Comparison of ENCODE assay signal across 10 mouse cellular contexts in genomic region chr6:97521279-97522038, GRCm38 (mm10).
DNase-seq lines count a peak whose midpoint lies in the region; ATAC-seq and TF ChIP-seq lines count a peak whose summit lies in the region.
"Had no signal": no experiment of that assay in that cellular context is flagged by ENCODE, and none has a peak within 500 bp of the region (broad histone marks: within the 10 kb centered on the region; RNA-seq: fewer than 3 reads in every experiment).

No protein-coding gene starts in this region.

- no peak overlapping the region for H3K4me2 ChIP-seq in lung, embryonic 15.5 days
- H3K4me2 ChIP-seq: kidney, embryonic 15.5 days had no signal

- TF ChIP-seq POLR2A in heart, adult 2 months (IDR thresholded peaks at IDR 0.05; ENCODE audit: insufficient read depth, low read depth, low read length), result 0 out of 2 replicates have a peak, but pooled peaks have one; percentile 35
- no peak for TF ChIP-seq POLR2A in lung, adult 2 months (IDR thresholded peaks at IDR 0.05; ENCODE audit: borderline replicate concordance, extremely low read depth, low read depth, low read length)
- TF ChIP-seq POLR2A in brain, embryonic 14.5 days (IDR thresholded peaks at IDR 0.05; ENCODE audit: borderline replicate concordance, extremely low read depth, insufficient read depth, insufficient read length, poor library complexity, severe bottlenecking), result no peak

- no peaks in the 10 kb centered on the region for H3K27me3 ChIP-seq in heart, adult 2 months (ENCODE audit: control insufficient read depth, insufficient read depth, low read length)
- H3K27me3 ChIP-seq in heart, embryonic 10.5 days (ENCODE audit: insufficient read depth, poor library complexity, severe bottlenecking), result no peaks in the 10 kb centered on the region
- H3K27me3 ChIP-seq in lung, embryonic 15.5 days, result no peaks in the 10 kb centered on the region

- H3K4me3 ChIP-seq in heart, adult 2 months, result no peak overlapping the region
- H3K4me3 ChIP-seq in heart, embryonic 10.5 days, result no peak overlapping the region
- no peak overlapping the region for H3K4me3 ChIP-seq in lung, embryonic 15.5 days
- H3K4me3 ChIP-seq in lung, adult 2 months (replicated peaks; ENCODE audit: extremely low read depth, low read depth, low read length), result no peak overlapping the region
- H3K4me3 ChIP-seq: kidney, embryonic 15.5 days had no signal

- H3K27ac ChIP-seq in heart, adult 2 months, result peak overlapping the region; percentile 42
- H3K27ac ChIP-seq in heart, embryonic 10.5 days, result no peak overlapping the region
- H3K27ac ChIP-seq in lung, embryonic 15.5 days, result 0 out of 2 replicates have a peak overlapping the region, but pooled peaks have one; percentile 22
- H3K27ac ChIP-seq: kidney, embryonic 15.5 days had no signal

- no peak overlapping the region for H3K9ac ChIP-seq in heart, adult 2 months (ENCODE audit: low read depth, low read length)
- H3K9ac ChIP-seq in lung, embryonic 15.5 days, result no peak overlapping the region
- H3K9ac ChIP-seq: kidney, embryonic 15.5 days had no signal

- intact Hi-C loops in heart, adult 2 months (cut with DNase I), result loop anchor here (2.0 to 5.0 kb wide), 4 partner anchors 15 to 374 kb away; partner anchors contain the start of gene Eogt
- intact Hi-C loops in heart, postnatal 14 days (cut with DNase I), result loop anchor here (2.0 to 10.0 kb wide), 3 partner anchors 33 to 347 kb away; partner anchors contain the start of gene Tmf1
- intact Hi-C loops in left cerebral cortex, postnatal 10 days (cut with DNase I), result loop anchor here (2.0 to 10.0 kb wide), 3 partner anchors 104 to 483 kb away; no protein-coding TSS in a partner anchor

- no peaks in the 10 kb centered on the region for H3K79me2 ChIP-seq in heart, adult 2 months (replicated peaks; ENCODE audit: control insufficient read depth, insufficient read depth, low read length)

- peak in 1 of 2 experiments; percentile 19 for DNase-seq in heart, adult 2 months
- no peak for DNase-seq in heart, embryonic 10.5 days (ENCODE audit: low spot score)
- no peak for DNase-seq in lung, adult 2 months
- DNase-seq in brain, embryonic 14.5 days (ENCODE audit: low read depth), result peak; percentile 72
- peak; percentile 16 to 17 for DNase-seq in heart, postnatal 14 days
- DNase-seq in left cerebral cortex, postnatal 10 days (ENCODE audit: extremely low spot score in 1 of 2, low spot score in 2 of 2), result no peak
- DNase-seq: cerebellum, adult 2 months; liver had no signal

- 38% methylated on average over 13 of the region's 13 CpGs for WGBS in heart, adult 2 months
- WGBS in heart, embryonic 10.5 days, result 59% methylated on average over 13 of the region's 13 CpGs
- WGBS in lung, embryonic 15.5 days, result 28% methylated on average over 13 of the region's 13 CpGs
- 40% methylated on average over 13 of the region's 13 CpGs for WGBS in lung, adult 2 months

- H3K9me3 ChIP-seq in heart, embryonic 10.5 days, result no peaks in the 10 kb centered on the region
- no peaks in the 10 kb centered on the region for H3K9me3 ChIP-seq in lung, embryonic 15.5 days
- H3K9me3 ChIP-seq: kidney, embryonic 15.5 days had no signal

- TF ChIP-seq EP300 in heart, adult 2 months (IDR thresholded peaks at IDR 0.05; ENCODE audit: insufficient read depth, low read depth, low read length), result peak; percentile 49; the same call in 1 of the 2 replicates

- H3K36me3 ChIP-seq in heart, adult 2 months (ENCODE audit: control insufficient read depth, insufficient read depth, low read length), result no peaks in the 10 kb centered on the region
- H3K36me3 ChIP-seq in heart, embryonic 10.5 days, result no peaks in the 10 kb centered on the region
- H3K36me3 ChIP-seq in lung, embryonic 15.5 days, result no peaks in the 10 kb centered on the region
- H3K36me3 ChIP-seq: kidney, embryonic 15.5 days had no signal

- no peak for TF ChIP-seq CTCF in heart, adult 2 months (IDR thresholded peaks at IDR 0.05)
- TF ChIP-seq CTCF in lung, adult 2 months (IDR thresholded peaks at IDR 0.05; ENCODE audit: insufficient read depth, low read length), result no peak
- TF ChIP-seq CTCF in brain, embryonic 14.5 days (IDR thresholded peaks at IDR 0.05; ENCODE audit: borderline replicate concordance, extremely low read depth, insufficient read depth, insufficient read length), result no peak

- ATAC-seq in lung, embryonic 15.5 days (ENCODE audit: borderline replicate concordance, extremely low read depth, low FRiP score, low TSS enrichment), result 0 out of 2 replicates have a peak, but pooled peaks have one; percentile 23

- H3K4me1 ChIP-seq in heart, adult 2 months (ENCODE audit: control insufficient read depth, insufficient read depth, low read length), result peaks cover 15% of the 10 kb centered on the region
- H3K4me1 ChIP-seq in heart, embryonic 10.5 days, result peaks cover 24% of the 10 kb centered on the region
- H3K4me1 ChIP-seq in lung, embryonic 15.5 days, result peaks cover 32% of the 10 kb centered on the region
- peaks cover 4% of the 10 kb centered on the region; the same call in 1 of the 2 replicates for H3K4me1 ChIP-seq in lung, adult 2 months (ENCODE audit: control insufficient read depth, insufficient read depth, low read length)

Comparison
In these comparisons a context has a peak if more than half of its experiments do, and no peak if none do; other contexts are left out.
1. DNase-seq: peak in brain, embryonic 14.5 days (single experiment) and heart, postnatal 14 days (2 of 2); none in heart, embryonic 10.5 days (single experiment), lung, adult 2 months (single experiment) and left cerebral cortex, postnatal 10 days (0 of 2).